Mouse (Mus musculus) regulatory T cell (primary cell): ENCODE results near the gene Cdk5.

ENCODE experiments used
- in situ Hi-C: fragments of 300-600 bp; cut with MboI, MseI; formaldehyde crosslinking; loops from one replicate; pipeline ENCODE4 v1.15.1; 2025; ENCODE audit warnings: high pct_unique_total_duplicates

Cdk5 gene

GRCm38 (mm10) chr5:24423129-24424003, at the start of gene Cdk5, which contains the start of gene Slc4a2:
Gene Cdk5, minus strand, starts transcription at chr5:24423530.
Gene Slc4a2, plus strand, starts transcription at chr5:24423837.
- in situ Hi-C loops, result no loop called here

GRCm38 (mm10) chr5:24470600-24470999, 47.3 kb upstream of the Cdk5 start:
- in situ Hi-C loops, result no loop called here

- in situ Hi-C loops, result no loop called here
These were observed 43.4 kb upstream of the Cdk5 start for GRCm38 (mm10) chr5:24466762-24467161.

- in situ Hi-C loops, result no loop called here
These were observed 32.3 kb upstream of the Cdk5 start for GRCm38 (mm10) chr5:24455613-24456012.

- in situ Hi-C loops, result no loop called here
These were observed 31.7 kb upstream of the Cdk5 start for GRCm38 (mm10) chr5:24455076-24455475.

GRCm38 (mm10) chr5:24453985-24454303, 30.6 kb upstream of the Cdk5 start:
- in situ Hi-C loops, result no loop called here

- in situ Hi-C loops, result no loop called here
These were observed 30.1 kb upstream of the Cdk5 start for GRCm38 (mm10) chr5:24453283-24453984.

- in situ Hi-C loops, result no loop called here
These were observed 29.4 kb upstream of the Cdk5 start for GRCm38 (mm10) chr5:24452691-24453233.

GRCm38 (mm10) chr5:24452030-24452690, 28.8 kb upstream of the Cdk5 start, which contains the start of gene Agap3:
Gene Agap3, plus strand, starts transcription at chr5:24452177.
- in situ Hi-C loops, result no loop called here

- in situ Hi-C loops, result no loop called here
These were observed 28.1 kb upstream of the Cdk5 start for GRCm38 (mm10) chr5:24451264-24452029.

GRCm38 (mm10) chr5:24447624-24448298, 24.4 kb upstream of the Cdk5 start, which contains the start of gene Tmub1:
Gene Tmub1, minus strand, starts transcription at chr5:24447854.
- in situ Hi-C loops, result no loop called here

GRCm38 (mm10) chr5:24446630-24447029, 23.3 kb upstream of the Cdk5 start:
- in situ Hi-C loops, result no loop called here

- in situ Hi-C loops, result no loop called here
These were observed 22.2 kb upstream of the Cdk5 start for GRCm38 (mm10) chr5:24445428-24446080.

- in situ Hi-C loops, result no loop called here
These were observed 21.6 kb upstream of the Cdk5 start, which contains the start of gene Fastk for GRCm38 (mm10) chr5:24444746-24445427. Gene Fastk, minus strand, starts transcription at chr5:24445287.

- in situ Hi-C loops, result no loop called here
These were observed 20.6 kb upstream of the Cdk5 start for GRCm38 (mm10) chr5:24443927-24444326.

GRCm38 (mm10) chr5:24443204-24443603, 19.9 kb upstream of the Cdk5 start:
- in situ Hi-C loops, result no loop called here

- in situ Hi-C loops, result no loop called here
These were observed 18.7 kb upstream of the Cdk5 start for GRCm38 (mm10) chr5:24442029-24442428.

GRCm38 (mm10) chr5:24441187-24441586, 17.9 kb upstream of the Cdk5 start:
- in situ Hi-C loops, result no loop called here

- in situ Hi-C loops, result no loop called here
These were observed 10.7 kb upstream of the Cdk5 start for GRCm38 (mm10) chr5:24433993-24434392.
